15 mouse cellular contexts compared by ENCODE assay signal in genomic region chr8:80768451-80768850, GRCm38 (mm10).
"Had no signal": no experiment of that assay in that cellular context is flagged by ENCODE, and none has a peak within 500 bp of the region (broad histone marks: within the 10 kb centered on the region; RNA-seq: fewer than 3 reads in every experiment).

No protein-coding gene starts in this region.

- H3K4me3 ChIP-seq: neural tube, embryonic 15.5 days; stomach, embryonic 15.5 days had no signal

- H3K4me1 ChIP-seq: neural tube, embryonic 15.5 days; stomach, embryonic 15.5 days had no signal

- H3K27me3 ChIP-seq: neural tube, embryonic 15.5 days; stomach, embryonic 15.5 days had no signal

- DNase-seq: retina, postnatal 1 day; right cerebral cortex, adult 18-20 months; right cerebral cortex, postnatal 14 days; right cerebral cortex, postnatal 25 days; right cerebral cortex, postnatal 4 days; spleen, adult 18-20 months; thymus, adult 18-20 months; thymus, adult 2 months; thymus, postnatal 14 days; thymus, postnatal 25 days; thymus, postnatal 36 days; thymus, postnatal 4 days had no signal

- H3K9ac ChIP-seq: neural tube, embryonic 15.5 days; stomach, embryonic 15.5 days had no signal

- H3K9me3 ChIP-seq: neural tube, embryonic 15.5 days; stomach, embryonic 15.5 days had no signal

- H3K4me2 ChIP-seq: neural tube, embryonic 15.5 days; stomach, embryonic 15.5 days had no signal

- H3K27ac ChIP-seq: neural tube, embryonic 15.5 days; stomach, embryonic 15.5 days; stomach, postnatal 0 days had no signal
